Mouse (Mus musculus) liver, adult 2 months (tissue): ENCODE data around the gene Efhd2. TPM values are rescaled to one million over a fixed set of nuclear protein-coding genes. Genes with fewer than 3 reads are reported as not detected.

ENCODE experiments used
- DNase-seq: peaks from one replicate; pipeline ENCODE4 v3.0.0-alpha.2; 2011; ENCODE audit warnings: low read depth, low spot score; ENCODE audit errors: extremely low read depth
- H3K27ac ChIP-seq: fragments of 200-500 bp; replicated peaks from 2 replicates; pipeline ENCODE4 v1.5.1; 2012; ENCODE audit warnings: low read depth, mild to moderate bottlenecking, control low read depth, inconsistent platforms, low read length; ENCODE audit not compliant: insufficient read depth
- H3K27me3 ChIP-seq: fragments of 200-500 bp; 2 replicates; pipeline ENCODE4 v1.6.1; 2012; ENCODE audit warnings: mild to moderate bottlenecking, moderate library complexity, low read length, inconsistent platforms; ENCODE audit not compliant: control insufficient read depth, insufficient read depth
- H3K36me3 ChIP-seq: fragments of 200-500 bp; 2 replicates; pipeline ENCODE4 v1.6.1; 2012; ENCODE audit warnings: low read length, inconsistent platforms; ENCODE audit not compliant: control insufficient read depth, insufficient read depth
- H3K4me1 ChIP-seq: fragments of 200-500 bp; 2 replicates; pipeline ENCODE4 v1.6.1; 2011; ENCODE audit warnings: low read length; ENCODE audit not compliant: control insufficient read depth, insufficient read depth
- H3K4me3 ChIP-seq: fragments of 200-500 bp; 2 replicates; pipeline ENCODE4 v1.5.1; 2011; ENCODE audit warnings: low read depth, mild to moderate bottlenecking, control low read depth, low read length, moderate library complexity; ENCODE audit not compliant: insufficient read depth
- H3K79me2 ChIP-seq: fragments of 200-500 bp; 2 replicates; pipeline ENCODE4 v1.6.1; 2012; ENCODE audit warnings: inconsistent platforms, mild to moderate bottlenecking, low read length, moderate library complexity; ENCODE audit not compliant: control insufficient read depth, insufficient read depth
- H3K9ac ChIP-seq: fragments of 200-500 bp; 2 replicates; pipeline ENCODE4 v1.6.1; 2012; ENCODE audit warnings: low read depth, mild to moderate bottlenecking, control low read depth, inconsistent platforms, low read length
- CTCF ChIP-seq: fragments of 200-500 bp; IDR thresholded peaks from 2 replicates; pipeline ENCODE4 v1.5.1; 2011; ENCODE audit warnings: low read depth, low read length, control low read depth
- POLR2A ChIP-seq: fragments of 200-500 bp; IDR thresholded peaks from 2 replicates; pipeline ENCODE4 v1.6.1; 2011; ENCODE audit warnings: low read length, control low read depth; ENCODE audit not compliant: insufficient read depth; ENCODE audit errors: extremely low read depth
- WGBS: fragments of 180-500 bp; shearing (Covaris S2); methylation state at CpG from one replicate; pipeline ENCODE4 v1.1.7; 2018; 5-methylcytosine and 5-hydroxymethylcytosine counted together
- polyA plus RNA-seq: library from polyadenylated mRNA; depleted of rRNA; stranded (reverse); fragments of >200 nt; gene quantifications from 2 replicates; pipeline ENCODE4 v1.2.3, GENCODE M21; 2012
- total RNA-seq: library from RNA; depleted of rRNA; stranded (reverse); fragments of >200 nt; gene quantifications from 2 replicates; pipeline ENCODE4 v1.2.3, GENCODE M21; 2014

Efhd2 gene
- total and polyA plus RNA-seq, 2 experiments: 15.0 to 46.1 TPM

GRCm38 (mm10) chr4:141879074-141879473 lies 4.4 kb upstream of the Efhd2 start:
- Histone ChIP-seq H3K27ac (no peak overlapping the region), H3K27me3 (no peaks in the 10 kb centered on the region)
- 81% methylated on average over 4 of the region's 4 CpGs for WGBS

GRCm38 (mm10) chr4:141878621-141879020 lies 3.9 kb upstream of the Efhd2 start:
- H3K9ac ChIP-seq: no peak overlapping the region
- H3K4me1 ChIP-seq: peaks cover 3% of the 10 kb centered on the region
- H3K27ac ChIP-seq: no peak overlapping the region
- no peak for DNase-seq
- TF ChIP-seq CTCF (no peak), POLR2A (no peak)
- H3K27me3 ChIP-seq: no peaks in the 10 kb centered on the region
- H3K79me2 ChIP-seq: peaks cover 11% of the 10 kb centered on the region; the same call in 1 of the 2 replicates
- 50% methylated on average over 7 of the region's 7 CpGs for WGBS
- H3K36me3 ChIP-seq: no peaks in the 10 kb centered on the region
- H3K4me3 ChIP-seq: no peak overlapping the region

More at GRCm38 (mm10) chr4:141879074-141879473, 4.4 kb upstream of the Efhd2 start:
- Histone ChIP-seq H3K9ac (no peak overlapping the region), H3K79me2 (peaks cover 7% of the 10 kb centered on the region; the same call in 1 of the 2 replicates), H3K36me3 (no peaks in the 10 kb centered on the region), H3K4me1 (no peaks in the 10 kb centered on the region; the same call in 1 of the 2 replicates), H3K4me3 (no peak overlapping the region)
- TF ChIP-seq POLR2A: no peak
- TF ChIP-seq CTCF: no peak
- no peak for DNase-seq

- TF ChIP-seq POLR2A (no peak), CTCF (no peak)
- Histone ChIP-seq H3K79me2 (peaks cover 20% of the 10 kb centered on the region; the same call in 1 of the 2 replicates), H3K9ac (no peak overlapping the region; the same call in 1 of the 2 replicates), H3K36me3 (no peaks in the 10 kb centered on the region), H3K4me3 (no peak overlapping the region), H3K4me1 (peaks cover 20% of the 10 kb centered on the region; the same call in 1 of the 2 replicates), H3K27me3 (no peaks in the 10 kb centered on the region), H3K27ac (no peak overlapping the region)
- WGBS: 43% methylated on average over 8 of the region's 8 CpGs
- DNase-seq: no peak
Measured at GRCm38 (mm10) chr4:141875481-141876108, 875 bp upstream of the Efhd2 start.

- Histone ChIP-seq H3K9ac (peak overlapping the region; percentile 94), H3K27me3 (no peaks in the 10 kb centered on the region), H3K4me1 (peaks cover 22% of the 10 kb centered on the region; the same call in 1 of the 2 replicates), H3K36me3 (no peaks in the 10 kb centered on the region), H3K27ac (peak overlapping the region; percentile 14), H3K4me3 (peak overlapping the region; percentile 92), H3K79me2 (peaks cover 29% of the 10 kb centered on the region; the same call in 1 of the 2 replicates)
- under 1% methylated on average over 19 of the region's 19 CpGs for WGBS
- no peak for DNase-seq
- no peak for TF ChIP-seq POLR2A
- TF ChIP-seq CTCF: no peak
Measured at GRCm38 (mm10) chr4:141874111-141874600, 564 bp downstream of the Efhd2 start.

- Histone ChIP-seq H3K9ac (peak overlapping the region; percentile 94), H3K27me3 (no peaks in the 10 kb centered on the region), H3K4me1 (peaks cover 22% of the 10 kb centered on the region; the same call in 1 of the 2 replicates), H3K4me3 (peak overlapping the region; percentile 29), H3K27ac (no peak overlapping the region), H3K79me2 (peaks cover 29% of the 10 kb centered on the region; the same call in 1 of the 2 replicates), H3K36me3 (no peaks in the 10 kb centered on the region)
- TF ChIP-seq POLR2A (no peak), CTCF (no peak)
- DNase-seq: no peak
- 73% methylated on average over 9 of the region's 9 CpGs for WGBS
Measured at GRCm38 (mm10) chr4:141872977-141873376, 1.7 kb downstream of the Efhd2 start.

- Histone ChIP-seq H3K9ac (peak overlapping the region; percentile 52), H3K79me2 (peaks cover 29% of the 10 kb centered on the region; the same call in 1 of the 2 replicates), H3K27me3 (no peaks in the 10 kb centered on the region), H3K4me3 (peak overlapping the region; percentile 29; the same call in 1 of the 2 replicates), H3K36me3 (no peaks in the 10 kb centered on the region), H3K4me1 (peaks cover 27% of the 10 kb centered on the region), H3K27ac (peak overlapping the region; percentile 45)
- TF ChIP-seq CTCF (no peak), POLR2A (no peak)
- 72% methylated on average over 9 of the region's 9 CpGs for WGBS
- no peak for DNase-seq
Measured at GRCm38 (mm10) chr4:141871909-141872308, 2.8 kb downstream of the Efhd2 start.
